Mouse (Mus musculus): ENCODE results near the gene Olfr1493-ps1.

Gene Olfr1493-ps1

GRCm38 (mm10) chr19:13722978-13723377, at the start of gene Olfr1493-ps1:
Olfr1493-ps1 (plus strand) TSS chr19:13723278.
- DNase-seq = no peak

- DNase-seq = no peak
Measured at GRCm38 (mm10) chr19:13696968-13697367, 26.1 kb upstream of the Olfr1493-ps1 start, which contains the start of gene Olfr1491. Olfr1491 (plus strand) TSS chr19:13697268.

GRCm38 (mm10) chr19:13739428-13739827, 16.4 kb downstream of the Olfr1493-ps1 start, which contains the start of gene Olfr1494:
Olfr1494 (plus strand) TSS chr19:13739728.
- no peak for DNase-seq

- DNase-seq = no peak
Measured at GRCm38 (mm10) chr19:13749366-13749765, 26.3 kb downstream of the Olfr1493-ps1 start.

GRCm38 (mm10) chr19:13764306-13764705, 41.2 kb downstream of the Olfr1493-ps1 start, which contains the start of gene Olfr1495:
Olfr1495 (plus strand) TSS chr19:13764606.
- no peak for DNase-seq

- peak; percentile 11 for DNase-seq
Measured at GRCm38 (mm10) chr19:13768565-13769276, 45.6 kb downstream of the Olfr1493-ps1 start.

GRCm38 (mm10) chr19:13777578-13777977, 54.5 kb downstream of the Olfr1493-ps1 start, which contains the start of gene Olfr1496:
Olfr1496 (plus strand) TSS chr19:13777878.
- DNase-seq = no peak

All from retina, postnatal 1 day (tissue).